Comparison of ENCODE assay signal across 20 mouse cellular contexts in the genomic region with DNA sequence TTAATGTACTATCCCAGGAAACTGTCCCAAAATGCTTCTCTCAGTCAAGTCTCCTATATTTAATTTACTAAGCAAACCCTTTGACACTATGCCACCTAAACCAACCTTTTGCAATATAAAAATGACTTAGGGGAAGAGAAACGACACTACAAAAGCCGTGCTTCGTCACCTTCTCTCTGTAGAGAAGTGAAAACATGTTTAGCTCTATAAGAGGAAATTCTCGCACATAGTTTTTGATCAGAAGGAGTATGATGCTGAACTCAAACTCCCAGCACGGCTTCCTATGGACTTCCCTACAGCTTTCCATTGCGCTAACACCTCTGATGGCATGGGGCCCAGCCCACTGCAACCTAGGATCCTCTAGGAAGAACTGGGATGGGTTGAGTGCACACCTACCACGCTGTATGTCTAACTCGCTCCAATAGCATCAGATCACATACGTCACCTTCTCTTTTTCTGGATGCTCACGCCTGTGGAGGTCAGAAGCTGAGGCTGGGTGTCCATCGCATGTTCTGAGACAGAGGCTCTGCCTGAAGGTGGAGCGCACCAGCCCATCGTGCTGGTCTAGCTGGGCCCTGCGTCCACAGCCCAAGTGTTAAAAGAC. TPM values are rescaled to one million over a fixed set of nuclear protein-coding genes. Genes with fewer than 3 reads are reported as not detected.
A peak's percentile ranks its signal among the peaks of the same experiment; 100 is the strongest.
DNase-seq lines count a peak whose midpoint lies in the region; ATAC-seq and TF ChIP-seq lines count a peak whose summit lies in the region.
"Had no signal": no experiment of that assay in that cellular context is flagged by ENCODE, and none has a peak within 500 bp of the region (broad histone marks: within the 10 kb centered on the region; RNA-seq: fewer than 3 reads in every experiment).

No protein-coding gene starts in this region.

- ATAC-seq in granulocyte monocyte progenitor cell, adult 5-6 weeks (replicated peaks; ENCODE audit: poor library complexity, severe bottlenecking) = peak; percentile 69
- ATAC-seq in kidney, embryonic 16.5 days (ENCODE audit: low FRiP score, low TSS enrichment) = no peak
- ATAC-seq: forebrain, embryonic 16.5 days; Patski had no signal

- H3K9ac ChIP-seq in kidney, embryonic 16.5 days (replicated peaks; ENCODE audit: low read length) = no peak overlapping the region
- H3K9ac ChIP-seq: embryonic facial prominence, embryonic 12.5 days; heart, embryonic 15.5 days; hindbrain, embryonic 15.5 days had no signal

- no peaks in the 10 kb centered on the region for H3K27me3 ChIP-seq in thymus, adult 2 months (ENCODE audit: control insufficient read depth, insufficient read depth, low read length)
- no peaks in the 10 kb centered on the region for H3K27me3 ChIP-seq in small intestine, adult 2 months (ENCODE audit: control insufficient read depth, insufficient read depth, low read length)
- no peaks in the 10 kb centered on the region for H3K27me3 ChIP-seq in kidney, embryonic 16.5 days (ENCODE audit: insufficient read depth, low read length)
- H3K27me3 ChIP-seq: CH12.LX; embryonic facial prominence, embryonic 12.5 days; heart, embryonic 15.5 days; hindbrain, embryonic 15.5 days; Patski had no signal

- H3K4me3 ChIP-seq in thymus, adult 2 months (ENCODE audit: control insufficient read depth, insufficient read depth, low read length) = no peak overlapping the region
- no peak overlapping the region for H3K4me3 ChIP-seq in small intestine, adult 2 months (ENCODE audit: low read depth, low read length)
- no peak overlapping the region for H3K4me3 ChIP-seq in kidney, embryonic 16.5 days (ENCODE audit: low read length)
- H3K4me3 ChIP-seq: embryonic facial prominence, embryonic 12.5 days; heart, adult 2 months; heart, embryonic 15.5 days; hindbrain, embryonic 15.5 days had no signal

- peak; percentile 89 for DNase-seq in heart, adult 11 months
- DNase-seq in heart, postnatal 10 days = no peak
- DNase-seq in thymus, adult 2 months = no peak
- no peak for DNase-seq in thymus, postnatal 10 days (ENCODE audit: low spot score in 2 of 2)
- DNase-seq in cerebellum, adult 18-20 months = no peak
- DNase-seq: adrenal gland, postnatal 14 days; cerebellum, adult 8-10 months; cerebellum, postnatal 14 days; gastrocnemius, postnatal 36 days; heart, adult 2 months had no signal

- H3K36me3 ChIP-seq in thymus, adult 2 months (ENCODE audit: control insufficient read depth, insufficient read depth, low read length) = peaks cover 3% of the 10 kb centered on the region; the same call in 1 of the 2 replicates
- peaks cover 11% of the 10 kb centered on the region for H3K36me3 ChIP-seq in small intestine, adult 2 months (ENCODE audit: control insufficient read depth, insufficient read depth, low read length)
- H3K36me3 ChIP-seq in kidney, embryonic 16.5 days (ENCODE audit: insufficient read depth, low read length) = peaks cover 11% of the 10 kb centered on the region; the same call in 1 of the 2 replicates
- H3K36me3 ChIP-seq: embryonic facial prominence, embryonic 12.5 days; hindbrain, embryonic 15.5 days had no signal

- H3K9me3 ChIP-seq in kidney, embryonic 16.5 days (ENCODE audit: low read length) = no peaks in the 10 kb centered on the region
- H3K9me3 ChIP-seq: embryonic facial prominence, embryonic 12.5 days; heart, embryonic 15.5 days; hindbrain, embryonic 15.5 days had no signal

- WGBS in thymus, adult 2 months = 79% methylated on average over 14 of the region's 14 CpGs
- 66% methylated on average over 14 of the region's 14 CpGs for WGBS in small intestine, adult 2 months
- WGBS in kidney, embryonic 16.5 days = 86% methylated on average over 14 of the region's 14 CpGs

- H3K4me1 ChIP-seq in thymus, adult 2 months (replicated peaks; ENCODE audit: control insufficient read depth, insufficient read depth, low read length) = peaks cover 24% of the 10 kb centered on the region
- peaks cover 35% of the 10 kb centered on the region for H3K4me1 ChIP-seq in small intestine, adult 2 months (ENCODE audit: control insufficient read depth, insufficient read depth, insufficient read length, low read length)
- peaks cover 40% of the 10 kb centered on the region for H3K4me1 ChIP-seq in kidney, embryonic 16.5 days (ENCODE audit: insufficient read depth, low read length)
- H3K4me1 ChIP-seq: hindbrain, embryonic 15.5 days had no signal

- no peak for TF ChIP-seq POLR2A in thymus, adult 2 months (IDR thresholded peaks at IDR 0.05; ENCODE audit: control insufficient read depth, extremely low read depth, insufficient read depth, low read length, poor library complexity)
- TF ChIP-seq POLR2A in small intestine, adult 2 months (IDR thresholded peaks at IDR 0.05; ENCODE audit: low read depth, low read length) = no peak

- H3K27ac ChIP-seq in thymus, adult 2 months (ENCODE audit: control insufficient read depth, insufficient read depth, low read length) = peak overlapping the region; percentile 3; the same call in 1 of the 2 replicates
- H3K27ac ChIP-seq in small intestine, adult 2 months (ENCODE audit: insufficient read depth, low read depth, low read length) = peak overlapping the region; percentile 33; the same call in 1 of the 2 replicates
- H3K27ac ChIP-seq in kidney, embryonic 16.5 days (ENCODE audit: low read length) = no peak overlapping the region
- H3K27ac ChIP-seq: embryonic facial prominence, embryonic 12.5 days; heart, adult 2 months; heart, embryonic 15.5 days; hindbrain, embryonic 15.5 days had no signal

- intact Hi-C loops in heart, postnatal 10 days (cut with DNase I) = no loop called here

- no peak overlapping the region for H3K4me2 ChIP-seq in kidney, embryonic 16.5 days (replicated peaks; ENCODE audit: low read depth, low read length)
- H3K4me2 ChIP-seq: embryonic facial prominence, embryonic 12.5 days; heart, embryonic 11.5 days; heart, embryonic 15.5 days; hindbrain, embryonic 15.5 days had no signal

- no peak for TF ChIP-seq CTCF in thymus, adult 2 months (IDR thresholded peaks at IDR 0.05; ENCODE audit: borderline replicate concordance, control insufficient read depth, extremely low read depth, insufficient read depth, low read length, poor library complexity)
- TF ChIP-seq CTCF in small intestine, adult 2 months (IDR thresholded peaks at IDR 0.05; ENCODE audit: extremely low read depth, insufficient read length, insufficient replicate concordance, low read depth, low read length) = no peak

RNA-seq across cellular contexts. Expression of a gene that starts 17.6 kb away (rescaled TPM):
- total RNA-seq in heart, postnatal 10 days (2021) = 10 to 100 TPM; 26.8 to 27.4 TPM
- 23.7 and 44.1 TPM in 2 replicates for polyA plus RNA-seq in thymus, adult 2 months (2012; rRNA removed)
- total RNA-seq in granulocyte monocyte progenitor cell, adult 5-6 weeks (2014; fragmentation: Nextera tagmentation) = 20.2 and 21.0 TPM in 2 replicates
- 10.3 and 11.7 TPM in 2 replicates for total RNA-seq in granulocyte monocyte progenitor cell, adult 5-6 weeks (2017)
- polyA plus RNA-seq in small intestine, adult 2 months (2012; rRNA removed) = 7.2 and 18.6 TPM in 2 replicates
- 49.3 and 57.6 TPM in 2 replicates for polyA plus RNA-seq in kidney, embryonic 16.5 days (2015; fragmentation: Nextera tagmentation; extraction: Ambion mirVana)
- total RNA-seq: CH12.LX had no signal
